Mouse (Mus musculus): ENCODE measurements around the gene Ier5.

DNA sequence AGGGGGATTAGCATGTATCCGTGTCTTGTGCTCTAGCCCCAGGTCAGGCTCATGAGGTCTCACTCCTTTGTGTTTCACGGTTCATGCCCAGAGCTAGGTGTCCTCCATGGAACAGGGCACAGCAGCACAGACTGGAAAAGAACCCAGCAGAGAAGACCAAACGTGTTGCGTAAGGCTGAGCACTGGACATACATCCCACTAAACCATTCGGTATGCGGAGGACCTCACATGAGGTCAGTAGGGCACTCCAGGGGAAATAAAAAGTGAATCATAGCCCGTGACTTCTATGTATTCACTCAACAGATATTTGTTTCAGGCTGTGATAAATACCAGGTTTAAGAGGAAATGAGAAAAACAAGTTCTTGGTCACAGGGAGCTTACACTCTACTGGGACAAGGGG is 23.6 kb downstream of the Ier5 start:
- TF ChIP-seq POLR2A (IDR thresholded peaks at IDR 0.05; ENCODE audit: control insufficient read depth, low read depth, low read length), result no peak
- TF ChIP-seq CTCF (IDR thresholded peaks at IDR 0.05; ENCODE audit: control insufficient read depth, insufficient read depth, insufficient replicate concordance, low read depth, low read length), result no peak

Measured in testis, adult 2 months (tissue).